Mouse (Mus musculus) gastrocnemius, adult 2 months (tissue): ENCODE measurements at regions not wholly inside any gene's neighbourhood (a gene's known extent, or its start where the extent isn't known, plus 50 kb on each side); places are given as distances from the start of the nearest gene placed in this dataset.

Experiments
- DNase-seq: peaks from one replicate; pipeline ENCODE4 v3.0.0; 2022
- H3K27ac ChIP-seq: fragments of 200-600 bp; 2 replicates; pipeline ENCODE4 v1.8.1; 2022; ENCODE audit warnings: mild to moderate bottlenecking
- H3K4me3 ChIP-seq: fragments of 200-600 bp; 2 replicates; pipeline ENCODE4 v1.8.1; 2022; ENCODE audit warnings: mild to moderate bottlenecking, moderate library complexity
- CTCF ChIP-seq: fragments of 200-600 bp; IDR thresholded peaks from 2 replicates; pipeline ENCODE4 v1.8.1; 2022; ENCODE audit warnings: antibody characterized with exemption, mild to moderate bottlenecking, moderate library complexity
- intact Hi-C: fragments of 180-260 bp; cut with DNase I; formaldehyde crosslinking; loops from one replicate; pipeline ENCODE4 v1.15.1; 2025

GRCm38 (mm10) chr13:43724161-43724560 lies 60.4 kb upstream of the Cd83 start:
- TF ChIP-seq CTCF: no peak
- intact Hi-C loops: no loop called here
- no peak overlapping the region for H3K4me3 ChIP-seq
- H3K27ac ChIP-seq: no peak overlapping the region
- DNase-seq: no peak

DNA sequence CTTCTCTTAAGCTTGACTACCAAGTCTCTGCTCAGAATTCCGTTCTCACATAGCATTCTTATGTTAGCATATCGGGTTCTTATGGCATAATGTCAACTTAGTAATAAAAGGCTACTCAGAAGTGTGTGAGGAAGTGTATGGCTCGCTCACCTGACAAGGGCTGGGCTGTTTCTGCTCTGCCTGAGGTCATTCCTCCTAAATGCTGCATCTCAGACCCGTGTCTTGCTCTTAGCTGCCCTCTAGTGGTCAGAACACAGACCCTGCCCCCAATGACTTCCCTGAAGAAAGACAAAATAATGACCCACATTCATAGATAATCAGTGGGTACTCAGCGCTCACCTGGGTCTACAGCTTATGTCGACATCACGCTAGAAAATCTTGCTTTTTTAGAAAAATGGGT lies 58.9 kb upstream of the Cd83 start:
- peak; percentile 65 for DNase-seq
- peak; percentile 91 for TF ChIP-seq CTCF
- intact Hi-C loops: loop anchor here (1.0 kb wide), 1 partner anchor 129 kb away; no protein-coding TSS in a partner anchor
- H3K4me3 ChIP-seq: no peak overlapping the region
- H3K27ac ChIP-seq: no peak overlapping the region

DNA sequence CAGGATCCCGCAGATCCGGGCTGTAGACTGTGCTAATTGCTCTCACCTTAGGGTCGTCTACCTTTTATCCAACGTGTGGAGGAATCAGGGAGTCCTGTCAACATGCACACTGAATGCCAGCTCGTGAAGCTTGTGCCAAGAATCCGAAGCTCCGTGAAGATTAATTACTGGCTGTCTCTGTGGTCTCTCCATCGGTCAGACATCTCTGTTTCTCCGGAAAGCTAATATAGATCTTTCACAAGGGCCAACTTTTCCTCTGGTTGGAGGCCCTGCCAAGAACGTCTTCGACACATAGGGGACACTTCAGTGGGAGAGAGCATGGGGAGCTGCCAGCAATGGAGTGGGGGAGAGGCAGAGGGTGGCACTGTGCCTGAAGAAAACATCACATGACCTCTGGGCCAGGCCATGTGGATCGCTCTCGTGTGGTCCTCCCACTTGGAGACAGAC lies 57.7 kb upstream of the Cd83 start:
- DNase-seq: peak; percentile 25
- no peak overlapping the region for H3K27ac ChIP-seq
- TF ChIP-seq CTCF: no peak
- intact Hi-C loops: no loop called here
- H3K4me3 ChIP-seq: no peak overlapping the region

GRCm38 (mm10) chr13:43729617-43730016 lies 55.0 kb upstream of the Cd83 start:
- Histone ChIP-seq H3K4me3 (no peak overlapping the region), H3K27ac (no peak overlapping the region)
- no peak for TF ChIP-seq CTCF
- no peak for DNase-seq
- intact Hi-C loops: no loop called here

DNA sequence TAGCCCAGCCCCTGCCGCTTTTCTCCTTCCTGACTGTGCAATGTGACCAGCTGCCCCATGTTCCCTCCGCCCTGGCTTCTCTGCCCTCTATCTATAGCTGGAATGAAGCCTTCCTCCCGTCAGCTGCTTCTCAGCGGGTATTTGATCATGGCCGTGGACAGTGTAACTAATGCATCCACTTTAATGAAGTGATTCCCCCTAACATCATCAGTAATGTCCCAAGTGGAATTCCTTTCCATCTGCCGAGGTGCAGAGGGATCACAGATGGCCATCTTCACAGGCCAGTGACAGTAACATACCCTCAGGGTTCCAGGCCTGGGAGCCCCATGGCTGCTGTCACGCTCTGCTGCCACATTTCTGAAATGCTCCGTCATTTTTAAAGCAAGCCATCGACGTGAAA lies 51.5 kb upstream of the Cd83 start:
- Histone ChIP-seq H3K27ac (no peak overlapping the region), H3K4me3 (no peak overlapping the region)
- no peak for TF ChIP-seq CTCF
- intact Hi-C loops: no loop called here
- DNase-seq: no peak

DNA sequence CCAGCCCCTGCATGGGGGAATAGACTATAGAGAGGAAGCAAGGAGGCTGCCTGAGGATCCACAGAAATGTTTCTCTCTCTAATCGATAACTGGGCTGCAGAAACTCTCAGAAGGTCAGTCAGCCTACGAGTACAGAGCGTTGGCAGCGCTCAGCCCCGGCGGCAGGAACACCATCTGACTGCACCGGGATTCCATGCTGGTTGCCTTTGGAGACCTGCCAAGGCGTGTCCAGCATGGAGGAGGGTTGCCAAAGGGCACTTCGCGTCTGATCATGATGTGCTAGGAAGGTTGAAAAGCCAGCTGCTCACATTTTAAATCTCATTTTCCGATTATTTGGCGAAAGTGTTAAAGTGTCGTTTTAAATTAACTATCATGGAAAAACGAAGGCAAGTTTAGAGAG lies 49.9 kb upstream of the Cd83 start:
- TF ChIP-seq CTCF: no peak
- Histone ChIP-seq H3K4me3 (peak overlapping the region; percentile 7), H3K27ac (no peak overlapping the region)
- intact Hi-C loops: loop anchor here (5.0 kb wide), 2 partner anchors 157 to 562 kb away; partner anchors contain the start of gene Tbc1d7
- DNase-seq: peak; percentile 83
